Mouse (Mus musculus) lung, adult 10 weeks (tissue): Measurements from ENCODE around the gene Parp3. TPM values are rescaled to one million over a fixed set of nuclear protein-coding genes. Genes with fewer than 3 reads are reported as not detected.

Experiments used
- polyA plus RNA-seq: library from polyadenylated mRNA; stranded (reverse); fragments of 350-450 nt; fragmentation: Illumina TruSeq; extraction: RNeasy Lipid Tissue Mini Kit (QIAGEN cat#74804); gene quantifications from one replicate; pipeline ENCODE4 v1.2.3, GENCODE M21; 2014; ENCODE audit warnings: low read depth, low replicate concordance; ENCODE audit not compliant: insufficient read depth

Parp3 gene
- 21.9 TPM for polyA plus RNA-seq

DNA sequence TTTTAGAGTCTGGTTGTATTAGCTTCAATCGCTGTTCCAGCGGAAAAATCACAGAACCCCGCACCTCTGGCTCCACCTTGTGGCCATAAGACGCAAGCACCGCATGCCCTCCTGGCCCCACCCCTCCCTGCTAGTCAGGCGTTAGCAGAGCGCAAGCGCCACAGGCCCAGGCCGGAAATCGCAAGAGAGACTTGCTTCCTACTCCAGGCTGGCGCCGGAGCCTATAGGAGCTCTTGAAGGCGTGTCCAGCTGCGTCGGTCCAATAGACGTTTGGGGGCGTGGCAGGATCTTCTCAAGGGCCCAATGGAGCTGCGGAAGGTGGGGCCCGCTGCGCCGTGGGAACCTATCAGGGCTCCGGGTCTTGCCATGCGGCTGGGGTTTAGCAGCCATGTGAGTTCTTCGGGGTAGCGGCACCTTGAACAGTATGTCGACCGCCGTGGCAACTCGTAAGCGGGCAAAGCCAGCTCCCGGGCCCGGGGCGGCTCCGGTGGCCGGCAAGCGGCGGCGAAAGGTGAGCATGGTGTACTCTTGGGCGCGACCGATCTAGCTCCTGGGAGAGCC is at the start of gene Parp3:
Gene Parp3, minus strand, starts transcription at position 26 of the 561 bp plus-strand sequence.

DNA sequence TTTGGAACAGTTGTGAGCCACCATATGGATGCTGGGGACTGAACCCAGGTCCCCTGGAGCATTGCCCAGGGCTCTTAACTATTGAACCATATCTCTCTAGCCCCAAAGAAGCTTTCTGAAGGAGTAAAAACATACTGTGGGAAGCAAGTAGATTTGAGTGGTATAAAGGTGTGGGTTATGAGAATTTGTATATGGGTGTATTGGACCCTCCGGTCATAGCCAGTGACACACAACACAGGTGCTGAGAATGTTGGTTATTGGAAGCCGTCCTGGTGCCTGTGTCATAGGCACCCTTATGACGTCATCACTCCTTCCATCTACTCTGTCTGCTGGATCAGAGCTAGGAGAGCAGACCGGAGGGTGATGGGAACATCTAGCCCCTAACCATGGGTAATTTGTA is 37.5 kb upstream of the Parp3 start, which contains the start of gene Iqcf5:
Gene Iqcf5, plus strand, starts transcription at position 301 of the 400 bp plus-strand sequence.

DNA sequence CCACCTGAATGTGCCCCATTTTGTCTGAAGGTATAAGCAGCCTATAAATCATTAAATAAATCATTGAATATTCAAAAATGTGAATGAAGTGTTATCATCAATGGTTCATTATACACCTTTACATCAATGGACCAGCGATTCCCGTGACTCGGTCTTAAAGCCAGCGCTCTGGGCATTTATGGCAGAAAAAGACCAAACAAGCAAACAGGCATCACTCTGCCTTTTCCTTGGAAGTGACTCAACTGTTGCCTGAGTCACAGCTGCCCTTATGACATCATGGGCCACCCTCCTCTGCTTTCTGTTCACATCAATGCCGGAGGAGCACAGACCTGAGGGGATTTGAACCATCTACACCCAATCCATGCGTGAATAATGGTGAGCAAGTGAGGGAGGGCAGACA is 22.9 kb upstream of the Parp3 start, which contains the start of gene Iqcf1:
Gene Iqcf1, plus strand, starts transcription at position 301 of the 400 bp plus-strand sequence.

DNA sequence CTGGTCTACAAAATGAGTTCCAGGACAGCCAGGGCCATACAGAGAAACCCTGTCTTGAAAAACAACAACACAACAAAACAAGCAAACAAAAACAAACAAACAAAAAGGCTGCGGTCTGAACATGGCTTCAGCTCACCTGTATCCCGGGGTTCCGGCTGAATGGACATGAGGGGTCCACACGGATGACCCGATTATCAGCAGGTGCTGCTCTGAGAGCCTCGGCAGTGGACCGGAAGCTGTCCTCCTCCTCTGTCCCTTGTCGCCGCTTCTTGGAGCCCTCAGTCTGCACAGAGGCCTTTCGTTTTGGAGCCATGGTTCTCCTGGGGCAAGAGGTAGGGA is 1.1 kb downstream of the Parp3 start, which contains the start of gene Rrp9:
Gene Rrp9, plus strand, starts transcription at position 301 of the 339 bp plus-strand sequence.

DNA sequence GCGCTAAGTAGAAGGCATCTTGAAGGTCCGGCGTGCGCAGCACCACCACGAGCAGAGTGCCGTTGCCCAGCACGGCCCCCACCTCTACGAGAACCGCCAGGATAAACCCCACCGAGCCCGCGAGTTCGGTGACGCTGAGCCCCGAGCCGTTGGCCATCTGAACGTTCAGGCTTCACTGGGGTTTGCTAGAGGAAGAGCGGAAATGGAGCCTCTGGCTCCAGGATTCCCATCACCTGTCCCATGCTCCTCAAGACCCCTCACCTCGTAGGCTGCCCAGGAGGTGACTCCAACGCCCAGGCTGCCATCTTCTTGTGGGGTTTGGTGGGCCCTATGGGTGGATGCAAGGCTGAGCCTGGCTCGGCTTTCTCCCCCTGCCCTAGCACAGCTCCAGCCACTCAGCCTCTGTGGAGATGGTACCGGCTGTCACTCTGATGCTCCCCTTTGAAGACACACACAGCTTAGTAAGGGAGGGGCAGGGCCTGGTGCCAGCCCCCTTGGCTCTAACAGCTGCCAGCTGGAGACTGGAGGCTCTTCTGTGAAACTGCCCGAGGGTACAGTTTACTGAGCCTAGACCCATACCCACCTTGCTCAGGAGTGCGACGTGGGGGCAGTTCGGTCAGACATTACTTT is 11.1 kb downstream of the Parp3 start, which contains the start of gene Gpr62:
Gene Gpr62, minus strand, starts transcription at position 368 of the 630 bp plus-strand sequence.

DNA sequence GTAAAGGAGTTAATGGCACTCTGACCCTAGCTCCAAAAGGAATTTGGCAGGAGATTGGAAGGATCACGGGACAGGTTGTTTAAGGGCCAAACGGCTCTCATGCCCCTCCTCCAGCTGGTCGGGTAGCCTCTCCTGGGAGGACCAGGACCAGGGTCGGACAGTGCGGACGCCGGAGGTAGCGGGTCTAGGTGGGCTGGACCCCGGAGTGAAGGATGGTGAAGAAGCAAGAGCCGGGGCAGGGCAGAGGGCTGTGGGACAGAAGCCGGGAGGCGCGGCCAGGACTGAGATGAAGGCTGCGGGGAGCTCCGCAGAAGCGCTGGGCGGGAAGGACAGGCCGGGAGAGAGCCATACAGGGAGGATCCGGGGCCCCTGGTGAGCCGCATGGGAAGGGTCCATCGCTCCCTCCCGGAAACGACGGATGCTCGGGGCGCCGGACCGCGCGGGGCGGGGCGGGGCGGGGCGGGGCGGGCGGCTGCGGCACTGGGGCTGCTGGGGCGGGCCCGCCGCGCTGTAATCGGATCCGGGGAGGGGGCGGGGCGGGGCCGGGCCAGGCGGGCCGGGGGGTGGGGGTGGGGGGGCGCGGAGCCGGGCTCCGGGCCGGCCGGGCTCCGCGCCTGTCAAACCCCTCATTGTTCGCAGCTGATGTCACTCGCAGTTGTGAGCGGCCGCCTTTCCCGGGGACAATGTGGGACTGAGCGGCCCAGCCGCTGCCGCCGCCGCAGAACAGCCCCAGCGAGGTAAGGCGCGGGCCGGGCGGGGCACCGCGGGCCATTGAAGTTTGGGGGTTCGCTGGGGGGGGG is 23.3 kb downstream of the Parp3 start, which contains the start of gene Pcbp4:
Gene Pcbp4, plus strand, starts transcription at position 21 of the 800 bp plus-strand sequence.

DNA sequence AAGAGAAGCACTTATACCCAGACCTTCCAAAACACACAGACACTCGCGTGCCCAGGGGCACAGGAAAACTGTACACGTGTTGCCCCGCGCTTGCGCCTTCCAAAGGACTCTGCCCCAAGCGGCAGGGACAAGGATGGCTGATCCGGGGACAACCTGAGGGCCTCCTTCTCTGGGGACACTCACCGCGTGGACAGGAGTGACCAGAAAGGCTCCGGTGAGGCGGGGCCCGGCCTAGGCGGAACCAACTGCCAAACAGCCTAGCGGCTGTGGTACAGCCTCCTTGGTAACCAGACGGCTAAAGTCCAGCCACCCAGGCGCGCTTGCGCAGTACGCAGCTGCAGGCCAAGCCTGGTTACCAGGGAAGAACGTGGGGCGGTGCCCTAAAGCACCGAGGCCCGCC is 29.4 kb downstream of the Parp3 start, which contains the start of the genes Abhd14b and Abhd14a:
Gene Abhd14b, plus strand, starts transcription at position 112 of the 400 bp plus-strand sequence.
Gene Abhd14a, minus strand, starts transcription at position 331 of the 400 bp plus-strand sequence.

DNA sequence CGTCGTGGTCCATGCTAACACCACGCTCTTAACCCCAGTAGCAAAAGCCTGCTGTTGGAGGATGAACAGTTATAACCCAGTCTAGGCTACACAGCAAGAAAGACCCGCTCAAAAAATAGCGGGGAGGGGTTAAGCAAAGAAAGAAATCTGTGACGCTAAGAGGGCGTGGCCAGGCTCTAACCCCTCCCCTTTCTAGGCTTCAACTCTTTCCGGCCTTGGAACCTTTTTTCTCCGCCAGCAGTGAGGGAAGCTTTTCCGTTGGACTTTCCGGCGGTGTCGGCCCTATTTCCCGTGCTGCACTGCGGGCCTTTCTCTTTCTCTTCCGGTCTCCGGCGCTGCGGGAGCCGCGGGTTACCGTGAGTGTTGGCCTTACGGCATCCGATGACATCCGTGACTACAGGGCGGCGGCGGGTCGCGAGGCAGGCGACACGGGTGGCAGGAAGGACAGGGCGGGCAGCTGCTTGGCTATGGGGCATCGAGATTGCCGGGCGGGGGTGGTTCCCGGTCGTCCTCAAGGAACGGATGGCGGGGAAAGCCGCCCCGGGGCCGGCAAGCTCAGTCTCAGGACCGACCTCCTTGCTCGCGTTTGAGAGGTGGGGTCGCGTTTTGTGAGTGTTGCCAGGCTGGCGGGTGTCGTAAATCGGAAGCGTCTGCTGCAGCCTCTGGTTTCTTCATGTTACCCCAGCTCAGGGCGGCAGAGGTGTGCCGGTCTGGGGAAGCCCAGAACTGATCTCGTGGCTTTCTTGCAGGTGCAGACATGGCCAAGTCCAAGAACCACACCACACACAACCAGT is 47.3 kb downstream of the Parp3 start, which contains the start of gene Rpl29:
Gene Rpl29, plus strand, starts transcription at position 234 of the 794 bp plus-strand sequence.

Other genes starting within 250 kb of the Parp3 start
- 268 TPM for gene Alas1, start 228.3 kb downstream of the Parp3 start, polyA plus RNA-seq
- gene Poc1a, start 195.9 kb downstream of the Parp3 start, polyA plus RNA-seq = 6.4 TPM
- 33.2 TPM for gene Dusp7, start 108.3 kb downstream of the Parp3 start, polyA plus RNA-seq
- 688 TPM for gene Rpl29, start 47.5 kb downstream of the Parp3 start, polyA plus RNA-seq
- gene Acy1, start 38.6 kb downstream of the Parp3 start, polyA plus RNA-seq = 6.0 TPM
- gene Abhd14b, start 29.5 kb downstream of the Parp3 start, polyA plus RNA-seq = 37.3 TPM
- gene Abhd14a, start 29.3 kb downstream of the Parp3 start, polyA plus RNA-seq = 18.9 TPM
- 19.3 TPM for gene Pcbp4, start 23.7 kb downstream of the Parp3 start, polyA plus RNA-seq
- gene Gpr62, start 11.0 kb downstream of the Parp3 start, polyA plus RNA-seq = 0.11 TPM
- 22.2 TPM for gene Rrp9, start 986 bp downstream of the Parp3 start, polyA plus RNA-seq
- not detected for gene Iqcf1, start 23.0 kb upstream of the Parp3 start, polyA plus RNA-seq
- not detected for gene Iqcf5, start 37.6 kb upstream of the Parp3 start, polyA plus RNA-seq
- gene Iqcf3, start 84.7 kb upstream of the Parp3 start, polyA plus RNA-seq = not detected
- gene Iqcf4, start 94.0 kb upstream of the Parp3 start, polyA plus RNA-seq = not detected
- not detected for gene Iqcf6, start 149.6 kb upstream of the Parp3 start, polyA plus RNA-seq
- gene Grm2, start 179.1 kb upstream of the Parp3 start, polyA plus RNA-seq = not detected
- 59.3 TPM for gene Tex264, start 209.0 kb upstream of the Parp3 start, polyA plus RNA-seq